Mouse (Mus musculus) kidney, embryonic 14.5 days (tissue): ENCODE measurements around the gene Pum3. TPM values are rescaled to one million over a fixed set of nuclear protein-coding genes. Genes with fewer than 3 reads are reported as not detected.
A peak's percentile ranks its signal among the peaks of the same experiment; 100 is the strongest.
"Not testable (repeated sequence)": the region's sequence is repeated elsewhere in the genome, so short reads cannot be mapped to it uniquely, and the experiment has no call there.

Source experiments
- ATAC-seq: fragments of 200-750 bp; cut with Nextera tagmentation; 2 replicates; pipeline ENCODE4 v1.8.0; 2017; ENCODE audit warnings: moderate number of reproducible peaks, mild to moderate bottlenecking, moderate TSS enrichment, moderate library complexity; ENCODE audit not compliant: low FRiP score, low TSS enrichment
- H3K27ac ChIP-seq: fragments of 300-500 bp; sonication (generic); 2 replicates; pipeline ENCODE4 v1.5.1; 2014; ENCODE audit warnings: low read depth, mild to moderate bottlenecking, low read length, moderate library complexity, mixed read lengths
- H3K27me3 ChIP-seq: fragments of 300-500 bp; sonication (generic); 2 replicates; pipeline ENCODE4 v1.6.1; 2014; ENCODE audit warnings: mild to moderate bottlenecking, low read length; ENCODE audit not compliant: control insufficient read depth, insufficient read depth
- H3K36me3 ChIP-seq: fragments of 300-500 bp; sonication (generic); 2 replicates; pipeline ENCODE4 v1.6.1; 2014; ENCODE audit warnings: low read length, mixed read lengths; ENCODE audit not compliant: control insufficient read depth, insufficient read depth
- H3K4me1 ChIP-seq: fragments of 300-500 bp; sonication (generic); 2 replicates; pipeline ENCODE4 v1.6.1; 2014; ENCODE audit warnings: low read length, mixed read lengths; ENCODE audit not compliant: control insufficient read depth, insufficient read depth
- H3K4me2 ChIP-seq: fragments of 300-500 bp; sonication (generic); replicated peaks from 2 replicates; pipeline ENCODE4 v1.6.1; 2014; ENCODE audit warnings: low read depth, mild to moderate bottlenecking, low read length
- H3K4me3 ChIP-seq: fragments of 300-500 bp; sonication (generic); 2 replicates; pipeline ENCODE4 v1.5.1; 2014; ENCODE audit warnings: mild to moderate bottlenecking, low read length
- H3K9ac ChIP-seq: fragments of 300-500 bp; sonication (generic); 2 replicates; pipeline ENCODE4 v1.6.1; 2014; ENCODE audit warnings: low read depth, mild to moderate bottlenecking, low read length, moderate library complexity
- H3K9me3 ChIP-seq: fragments of 300-500 bp; sonication (generic); 2 replicates; pipeline ENCODE4 v1.6.1; 2016; ENCODE audit warnings: low read length; ENCODE audit not compliant: control insufficient read depth
- WGBS: fragments of 180-500 bp; shearing (Covaris S2); extraction: QIAGEN DNeasy Blood & Tissue Kit; methylation state at CpG from one replicate; pipeline ENCODE4 v1.1.7; 2014; 5-methylcytosine and 5-hydroxymethylcytosine counted together
- polyA plus RNA-seq: library from polyadenylated mRNA; unstranded; fragments of >200 nt; fragmentation: Nextera tagmentation; extraction: Ambion mirVana; gene quantifications from 2 replicates; pipeline ENCODE4 v1.2.1, GENCODE M21; 2014

Pum3 gene
- polyA plus RNA-seq, 1 experiment from 2014 or later, result 96.5 TPM

GRCm38 (mm10) chr19:27397797-27398196 lies 31.8 kb downstream of the Pum3 start:
- H3K27me3 ChIP-seq, result no peaks in the 10 kb centered on the region
- no peaks in the 10 kb centered on the region for H3K9me3 ChIP-seq
- H3K4me2 ChIP-seq, result no peak overlapping the region
- no peak overlapping the region for H3K27ac ChIP-seq
- no peak overlapping the region for H3K4me3 ChIP-seq
- no peak for ATAC-seq
- H3K9ac ChIP-seq, result no peak overlapping the region
- peaks cover 66% of the 10 kb centered on the region for H3K36me3 ChIP-seq
- 0 out of 2 replicates have a peak, but pooled peaks cover 3% of the 10 kb centered on the region for H3K4me1 ChIP-seq
- 89% methylated on average over 9 of the region's 9 CpGs for WGBS

DNA sequence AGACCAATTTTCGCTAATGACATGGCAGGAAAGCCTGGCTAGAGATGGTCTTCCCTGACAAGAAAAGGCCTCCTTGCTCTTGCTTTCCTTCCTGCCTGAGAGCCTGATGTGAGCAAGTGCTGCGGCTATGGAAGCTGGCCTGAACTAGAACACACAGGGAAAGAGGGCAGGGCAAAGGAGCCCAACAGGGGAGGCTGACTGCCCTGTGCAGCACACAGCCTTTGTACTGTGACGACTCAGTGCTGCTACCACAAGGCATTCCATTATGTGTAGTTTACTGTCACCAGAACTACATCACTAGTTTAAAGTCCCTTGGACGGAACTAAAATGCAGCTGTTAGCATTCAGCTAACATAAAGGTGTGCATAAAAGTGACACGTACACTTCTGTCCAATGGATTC lies 32.4 kb downstream of the Pum3 start:
- H3K9ac ChIP-seq, result no peak overlapping the region
- no peak overlapping the region for H3K4me2 ChIP-seq
- H3K4me1 ChIP-seq, result 0 out of 2 replicates have a peak, but pooled peaks cover 4% of the 10 kb centered on the region
- peaks cover 68% of the 10 kb centered on the region for H3K36me3 ChIP-seq
- H3K27ac ChIP-seq, result no peak overlapping the region
- H3K4me3 ChIP-seq, result no peak overlapping the region
- no peaks in the 10 kb centered on the region for H3K9me3 ChIP-seq
- ATAC-seq, result no peak
- 85% methylated on average over 5 of the region's 5 CpGs for WGBS
- no peaks in the 10 kb centered on the region for H3K27me3 ChIP-seq

DNA sequence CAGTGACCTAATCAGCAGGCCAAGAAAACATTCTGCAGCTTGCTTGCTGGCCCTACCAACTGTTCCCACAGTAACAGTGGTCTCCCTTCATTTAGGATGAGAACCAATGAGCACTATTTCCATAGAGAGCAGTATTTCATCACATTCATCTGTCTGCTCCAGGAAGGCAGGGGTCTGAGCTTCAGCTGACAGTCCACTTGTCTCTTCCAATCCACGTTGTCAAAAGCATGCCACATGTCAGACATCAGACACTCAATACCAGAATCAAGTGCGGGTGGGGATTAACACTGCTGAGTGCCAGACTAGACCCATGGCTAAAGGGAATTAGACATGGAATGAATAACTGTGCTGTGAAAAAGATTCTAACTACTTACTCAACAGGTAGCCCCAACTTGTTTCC lies 32.9 kb downstream of the Pum3 start:
- Histone ChIP-seq H3K4me1 (0 out of 2 replicates have a peak, but pooled peaks cover 4% of the 10 kb centered on the region), H3K4me2 (no peak overlapping the region), H3K27me3 (no peaks in the 10 kb centered on the region), H3K9me3 (no peaks in the 10 kb centered on the region), H3K27ac (no peak overlapping the region), H3K36me3 (peaks cover 70% of the 10 kb centered on the region), H3K9ac (no peak overlapping the region), H3K4me3 (no peak overlapping the region)
- 90% methylated on average over 2 of the region's 2 CpGs for WGBS
- no peak for ATAC-seq

GRCm38 (mm10) chr19:27395936-27396335 lies 33.7 kb downstream of the Pum3 start:
- Histone ChIP-seq H3K9me3 (no peaks in the 10 kb centered on the region), H3K4me2 (no peak overlapping the region), H3K9ac (no peak overlapping the region), H3K36me3 (peaks cover 67% of the 10 kb centered on the region), H3K4me3 (no peak overlapping the region), H3K27me3 (no peaks in the 10 kb centered on the region), H3K27ac (no peak overlapping the region), H3K4me1 (0 out of 2 replicates have a peak, but pooled peaks cover 4% of the 10 kb centered on the region)
- WGBS, result 94% methylated on average over 5 of the region's 5 CpGs
- ATAC-seq, result no peak

- no peak overlapping the region for H3K4me2 ChIP-seq
- H3K9me3 ChIP-seq, result no peaks in the 10 kb centered on the region
- H3K9ac ChIP-seq, result no peak overlapping the region
- no peaks in the 10 kb centered on the region for H3K27me3 ChIP-seq
- 0 out of 2 replicates have a peak, but pooled peaks cover 4% of the 10 kb centered on the region for H3K4me1 ChIP-seq
- no peak overlapping the region for H3K27ac ChIP-seq
- ATAC-seq, result 0 out of 2 replicates have a peak, but pooled peaks have one; percentile 16
- WGBS, result 85% methylated on average over 8 of the region's 8 CpGs
- H3K36me3 ChIP-seq, result peaks cover 71% of the 10 kb centered on the region
- no peak overlapping the region for H3K4me3 ChIP-seq
Observed at GRCm38 (mm10) chr19:27395481-27395880, 34.1 kb downstream of the Pum3 start.

GRCm38 (mm10) chr19:27394341-27394990 lies 35.2 kb downstream of the Pum3 start:
- H3K27ac ChIP-seq, result no peak overlapping the region
- ATAC-seq, result no peak
- H3K4me1 ChIP-seq, result 0 out of 2 replicates have a peak, but pooled peaks cover 4% of the 10 kb centered on the region
- no peak overlapping the region for H3K9ac ChIP-seq
- no peaks in the 10 kb centered on the region for H3K27me3 ChIP-seq
- no peak overlapping the region for H3K4me2 ChIP-seq
- H3K36me3 ChIP-seq, result peaks cover 75% of the 10 kb centered on the region
- WGBS, result 93% methylated on average over 7 of the region's 7 CpGs
- H3K9me3 ChIP-seq, result no peaks in the 10 kb centered on the region
- no peak overlapping the region for H3K4me3 ChIP-seq

- no peak overlapping the region for H3K4me3 ChIP-seq
- H3K27ac ChIP-seq, result no peak overlapping the region
- H3K4me1 ChIP-seq, result 0 out of 2 replicates have a peak, but pooled peaks cover 4% of the 10 kb centered on the region
- peaks cover 67% of the 10 kb centered on the region for H3K36me3 ChIP-seq
- H3K27me3 ChIP-seq, result no peaks in the 10 kb centered on the region
- no peak overlapping the region for H3K9ac ChIP-seq
- ATAC-seq, result no peak
- H3K9me3 ChIP-seq, result no peaks in the 10 kb centered on the region
- no peak overlapping the region for H3K4me2 ChIP-seq
- 81% methylated on average over 2 of the region's 2 CpGs for WGBS
Observed at GRCm38 (mm10) chr19:27392431-27392830, 37.2 kb downstream of the Pum3 start.

- Histone ChIP-seq H3K4me3 (no peak overlapping the region), H3K9me3 (no peaks in the 10 kb centered on the region), H3K4me2 (no peak overlapping the region), H3K27ac (no peak overlapping the region), H3K9ac (no peak overlapping the region), H3K27me3 (no peaks in the 10 kb centered on the region), H3K36me3 (peaks cover 69% of the 10 kb centered on the region), H3K4me1 (0 out of 2 replicates have a peak, but pooled peaks cover 4% of the 10 kb centered on the region)
- ATAC-seq, result no peak
- 91% methylated on average over 2 of the region's 2 CpGs for WGBS
Observed at GRCm38 (mm10) chr19:27391344-27391743, 38.3 kb downstream of the Pum3 start.

- not testable (repeated sequence) for H3K4me2 ChIP-seq, H3K27me3 ChIP-seq, H3K9ac ChIP-seq, H3K9me3 ChIP-seq, H3K4me1 ChIP-seq, H3K27ac ChIP-seq, ATAC-seq, H3K4me3 ChIP-seq
- H3K36me3 ChIP-seq, result peaks cover 60% of the 10 kb centered on the region
- WGBS, result 95% methylated on average over 4 of the region's 4 CpGs
Observed at GRCm38 (mm10) chr19:27389566-27389965, 40.1 kb downstream of the Pum3 start.
